9 mouse cellular contexts compared by ENCODE assay signal in the genomic region with DNA sequence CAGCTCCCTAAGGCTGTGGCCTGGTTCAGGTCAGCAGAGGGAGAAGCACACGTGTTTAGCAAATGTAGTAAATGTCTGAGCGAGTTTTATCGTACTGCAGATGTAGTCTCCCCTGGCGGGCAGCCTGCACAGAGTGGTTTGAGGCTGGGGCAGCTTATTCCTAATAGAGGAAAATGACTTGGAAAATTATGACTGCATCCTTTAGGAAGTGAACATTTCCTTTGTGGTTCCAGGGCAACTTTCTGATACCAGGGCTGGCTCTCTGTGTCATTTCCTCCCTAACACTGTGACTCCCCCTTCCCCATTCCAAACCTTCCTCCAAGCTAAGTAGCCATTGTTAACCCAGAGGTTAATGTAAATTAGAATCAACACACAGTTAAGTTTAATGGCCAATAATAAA.
DNase-seq lines count a peak whose midpoint lies in the region; ATAC-seq and TF ChIP-seq lines count a peak whose summit lies in the region.
"Had no signal": no experiment of that assay in that cellular context is flagged by ENCODE, and none has a peak within 500 bp of the region (broad histone marks: within the 10 kb centered on the region; RNA-seq: fewer than 3 reads in every experiment).

No protein-coding gene starts in this region.

- H3K9ac ChIP-seq in kidney, embryonic 15.5 days, result no peak overlapping the region
- H3K9ac ChIP-seq in stomach, embryonic 16.5 days (ENCODE audit: low read length), result no peak overlapping the region
- no peak overlapping the region for H3K9ac ChIP-seq in stomach, postnatal 0 days (ENCODE audit: low read length)
- H3K9ac ChIP-seq: embryonic facial prominence, embryonic 15.5 days had no signal

- 0 out of 2 replicates have a peak, but pooled peaks have one; percentile 12 for ATAC-seq in kidney, embryonic 15.5 days (replicated peaks; ENCODE audit: low FRiP score)
- no peak for ATAC-seq in stomach, embryonic 16.5 days (ENCODE audit: insufficient read depth, low FRiP score)
- ATAC-seq in stomach, postnatal 0 days (ENCODE audit: low FRiP score, low TSS enrichment), result no peak

- 39% methylated on average over 4 of the region's 4 CpGs for WGBS in kidney, embryonic 15.5 days
- WGBS in stomach, embryonic 16.5 days, result 53% methylated on average over 4 of the region's 4 CpGs
- WGBS in stomach, postnatal 0 days, result 58% methylated on average over 4 of the region's 4 CpGs

- TF ChIP-seq CTCF in stomach, postnatal 0 days (IDR thresholded peaks at IDR 0.05; ENCODE audit: low read depth), result no peak

- H3K4me1 ChIP-seq in kidney, embryonic 15.5 days, result peaks cover 57% of the 10 kb centered on the region
- peaks cover 13% of the 10 kb centered on the region for H3K4me1 ChIP-seq in stomach, embryonic 16.5 days (ENCODE audit: control insufficient read depth, insufficient read depth, low read length)
- no peaks in the 10 kb centered on the region for H3K4me1 ChIP-seq in stomach, postnatal 0 days (replicated peaks; ENCODE audit: control insufficient read depth, insufficient read depth)

- no peak overlapping the region for H3K27ac ChIP-seq in kidney, embryonic 15.5 days
- 0 out of 2 replicates have a peak overlapping the region, but pooled peaks have one; percentile 11 for H3K27ac ChIP-seq in stomach, embryonic 16.5 days (ENCODE audit: low read length)
- H3K27ac ChIP-seq in stomach, postnatal 0 days (replicated peaks), result no peak overlapping the region
- H3K27ac ChIP-seq: embryonic facial prominence, embryonic 15.5 days had no signal

- no peak for TF ChIP-seq EP300 in stomach, postnatal 0 days (optimal IDR thresholded peaks at IDR 0.05)

- H3K4me2 ChIP-seq in kidney, embryonic 15.5 days, result no peak overlapping the region
- no peak overlapping the region for H3K4me2 ChIP-seq in stomach, embryonic 16.5 days (ENCODE audit: low read depth, low read length)
- no peak overlapping the region for H3K4me2 ChIP-seq in stomach, postnatal 0 days (replicated peaks; ENCODE audit: low read depth)
- H3K4me2 ChIP-seq: embryonic facial prominence, embryonic 15.5 days had no signal

- H3K4me3 ChIP-seq in kidney, embryonic 15.5 days (replicated peaks), result no peak overlapping the region
- no peak overlapping the region for H3K4me3 ChIP-seq in stomach, embryonic 16.5 days (replicated peaks; ENCODE audit: low read length)
- no peak overlapping the region for H3K4me3 ChIP-seq in stomach, postnatal 0 days (ENCODE audit: low read depth, low read length)
- H3K4me3 ChIP-seq: embryonic facial prominence, embryonic 15.5 days had no signal

- no peaks in the 10 kb centered on the region for H3K36me3 ChIP-seq in kidney, embryonic 15.5 days
- no peaks in the 10 kb centered on the region for H3K36me3 ChIP-seq in stomach, embryonic 16.5 days (ENCODE audit: control insufficient read depth, insufficient read depth, low read length)
- H3K36me3 ChIP-seq in stomach, postnatal 0 days (ENCODE audit: control insufficient read depth, insufficient read depth, low read length), result no peaks in the 10 kb centered on the region
- H3K36me3 ChIP-seq: embryonic facial prominence, embryonic 15.5 days had no signal

- no peaks in the 10 kb centered on the region for H3K27me3 ChIP-seq in kidney, embryonic 15.5 days
- no peaks in the 10 kb centered on the region for H3K27me3 ChIP-seq in stomach, embryonic 16.5 days (ENCODE audit: control insufficient read depth, insufficient read depth, low read length)
- H3K27me3 ChIP-seq in stomach, postnatal 0 days (ENCODE audit: control insufficient read depth, insufficient read depth, low read length), result no peaks in the 10 kb centered on the region
- H3K27me3 ChIP-seq: embryonic facial prominence, embryonic 15.5 days had no signal

- DNase-seq in embryo, embryonic 11 days, result peak; percentile 9
- no peak for DNase-seq in embryo, embryonic 10.5 days (ENCODE audit: low spot score)
- DNase-seq in kidney, adult 11 months, result no peak
- DNase-seq in stomach, postnatal 0 days (ENCODE audit: low spot score), result no peak
- DNase-seq in urinary bladder, postnatal 4 days (ENCODE audit: low spot score in 2 of 2), result no peak
- DNase-seq in thymus, postnatal 4 days, result no peak

- no peaks in the 10 kb centered on the region for H3K9me3 ChIP-seq in kidney, embryonic 15.5 days (replicated peaks)
- no peaks in the 10 kb centered on the region for H3K9me3 ChIP-seq in stomach, embryonic 16.5 days (replicated peaks; ENCODE audit: control insufficient read depth, low read length)
- no peaks in the 10 kb centered on the region for H3K9me3 ChIP-seq in stomach, postnatal 0 days (ENCODE audit: control insufficient read depth, low read length)
- H3K9me3 ChIP-seq: embryonic facial prominence, embryonic 15.5 days had no signal
